Mouse (Mus musculus) neural tube, embryonic 12.5 days (tissue): ENCODE measurements around the gene Taf12. TPM values are rescaled to one million over a fixed set of nuclear protein-coding genes. Genes with fewer than 3 reads are reported as not detected.

Experiments
- ATAC-seq: fragments of 200-750 bp; cut with Nextera tagmentation; 2 replicates; pipeline ENCODE4 v1.8.0; 2017; ENCODE audit warnings: low read depth, mild to moderate bottlenecking, moderate TSS enrichment, moderate library complexity; ENCODE audit not compliant: low FRiP score
- H3K27ac ChIP-seq: fragments of 300-500 bp; sonication (generic); 2 replicates; pipeline ENCODE4 v1.5.1; 2016
- H3K27me3 ChIP-seq: fragments of 300-500 bp; sonication (generic); replicated peaks from 2 replicates; pipeline ENCODE4 v1.6.1; 2016; ENCODE audit warnings: mild to moderate bottlenecking
- H3K36me3 ChIP-seq: fragments of 300-500 bp; sonication (generic); 2 replicates; pipeline ENCODE4 v1.6.1; 2016; ENCODE audit warnings: mild to moderate bottlenecking
- H3K4me1 ChIP-seq: fragments of 300-500 bp; sonication (generic); 2 replicates; pipeline ENCODE4 v1.6.1; 2016
- H3K4me2 ChIP-seq: fragments of 300-500 bp; sonication (generic); replicated peaks from 2 replicates; pipeline ENCODE4 v1.6.1; 2016; ENCODE audit warnings: mild to moderate bottlenecking
- H3K4me3 ChIP-seq: fragments of 300-500 bp; sonication (generic); 2 replicates; pipeline ENCODE4 v1.5.1; 2016
- H3K9ac ChIP-seq: fragments of 300-500 bp; sonication (generic); 2 replicates; pipeline ENCODE4 v1.6.1; 2016; ENCODE audit warnings: mild to moderate bottlenecking
- H3K9me3 ChIP-seq: fragments of 300-500 bp; sonication (generic); 2 replicates; pipeline ENCODE4 v1.6.1; 2016; ENCODE audit warnings: mild to moderate bottlenecking
- WGBS: fragments of 180-500 bp; shearing (Covaris S2); methylation state at CpG from one replicate; pipeline ENCODE4 v1.1.7; 2016; 5-methylcytosine and 5-hydroxymethylcytosine counted together
- polyA plus RNA-seq: library from polyadenylated mRNA; unstranded; fragments of >200 nt; fragmentation: Nextera tagmentation; extraction: Ambion mirVana; gene quantifications from 2 replicates; pipeline ENCODE4 v1.2.1, GENCODE M21; 2016

Gene Taf12
- polyA plus RNA-seq, 1 experiment from 2014 or later = 48.6 TPM

- Histone ChIP-seq H3K9me3 (no peaks in the 10 kb centered on the region), H3K4me3 (peak within 1 kb of the TSS; percentile 73), H3K9ac (peak within 1 kb of the TSS; percentile 87), H3K4me1 (peaks cover 16% of the 10 kb centered on the region; the same call in 1 of the 2 replicates), H3K36me3 (peaks cover 38% of the 10 kb centered on the region), H3K4me2 (peak within 1 kb of the TSS; percentile 76), H3K27ac (peak within 1 kb of the TSS; percentile 46), H3K27me3 (no peaks in the 10 kb centered on the region)
- peak; percentile 97 for ATAC-seq
- under 1% methylated on average over 52 of the region's 52 CpGs for whole genome bisulfite sequencing
These were observed 55.1 kb downstream of the Taf12 start, which contains the start of gene Trnau1ap for GRCm38 (mm10) chr4:132329115-132329834. Gene Trnau1ap, minus strand, starts transcription at chr4:132329538.

DNA sequence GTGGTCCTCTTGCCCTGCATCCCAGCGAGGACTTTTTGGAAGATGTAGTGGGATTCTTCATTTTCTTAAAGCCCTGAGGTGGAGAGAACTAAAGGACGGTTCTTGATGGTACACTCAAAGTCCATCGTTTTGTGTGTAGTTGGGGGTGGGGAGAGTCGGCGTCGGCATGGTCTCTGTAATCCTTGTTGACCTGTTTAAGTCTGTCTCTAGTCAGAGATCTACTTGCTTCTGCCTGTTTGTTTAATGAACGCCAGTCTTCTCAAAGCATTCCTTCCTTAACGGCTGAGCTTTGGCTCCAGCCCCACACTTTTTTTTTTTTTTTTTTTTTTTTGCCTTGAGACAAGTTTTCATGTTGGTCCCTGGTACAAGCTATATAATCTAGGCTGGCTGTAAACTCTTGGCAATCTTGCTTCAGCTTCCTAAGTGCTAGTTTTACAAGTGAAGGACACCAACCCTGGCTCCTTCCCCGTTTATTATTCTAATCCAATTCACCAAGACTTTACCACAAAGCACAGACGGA, 55.7 kb downstream of the Taf12 start:
- Histone ChIP-seq H3K9ac (peak overlapping the region; percentile 87), H3K9me3 (no peaks in the 10 kb centered on the region), H3K4me3 (peak overlapping the region; percentile 73), H3K4me2 (peak overlapping the region; percentile 76), H3K27ac (no peak overlapping the region), H3K36me3 (peaks cover 38% of the 10 kb centered on the region), H3K27me3 (no peaks in the 10 kb centered on the region), H3K4me1 (peaks cover 16% of the 10 kb centered on the region; the same call in 1 of the 2 replicates)
- peak; percentile 27; the same call in 1 of the 2 replicates for ATAC-seq
- 7% methylated on average over 10 of the region's 10 CpGs for WGBS

GRCm38 (mm10) chr4:132331960-132332359, 57.8 kb downstream of the Taf12 start:
- Histone ChIP-seq H3K4me3 (no peak overlapping the region), H3K9me3 (no peaks in the 10 kb centered on the region), H3K4me2 (no peak overlapping the region), H3K27ac (no peak overlapping the region), H3K36me3 (peaks cover 47% of the 10 kb centered on the region), H3K9ac (no peak overlapping the region), H3K27me3 (no peaks in the 10 kb centered on the region), H3K4me1 (peaks cover 16% of the 10 kb centered on the region; the same call in 1 of the 2 replicates)
- ATAC-seq = no peak
- 65% methylated on average over 3 of the region's 3 CpGs for WGBS

DNA sequence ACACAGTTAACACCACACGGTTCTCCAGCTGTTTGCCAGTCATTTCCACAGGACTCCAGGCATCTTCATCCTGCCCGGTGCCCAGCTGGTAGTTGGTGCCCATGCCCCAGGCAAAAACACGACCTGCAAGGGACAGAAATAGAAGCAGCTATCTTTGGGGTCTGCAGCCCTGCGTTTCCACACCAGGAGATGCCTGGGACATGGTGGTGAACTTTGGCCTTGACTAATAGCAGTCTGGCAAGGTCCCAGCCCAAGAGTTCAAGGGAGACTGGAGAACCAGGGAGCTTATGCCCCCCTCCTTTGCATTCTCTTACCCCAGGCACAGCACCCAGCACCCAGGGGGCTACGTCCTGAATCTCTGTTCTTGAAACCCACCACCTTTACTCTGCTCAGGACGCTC, 58.7 kb downstream of the Taf12 start:
- Histone ChIP-seq H3K27ac (no peak overlapping the region), H3K4me3 (no peak overlapping the region), H3K4me1 (peaks cover 16% of the 10 kb centered on the region; the same call in 1 of the 2 replicates), H3K4me2 (no peak overlapping the region), H3K36me3 (peaks cover 57% of the 10 kb centered on the region), H3K27me3 (no peaks in the 10 kb centered on the region), H3K9ac (no peak overlapping the region), H3K9me3 (no peaks in the 10 kb centered on the region)
- ATAC-seq = no peak
- WGBS = 90% methylated on average over 6 of the region's 6 CpGs

DNA sequence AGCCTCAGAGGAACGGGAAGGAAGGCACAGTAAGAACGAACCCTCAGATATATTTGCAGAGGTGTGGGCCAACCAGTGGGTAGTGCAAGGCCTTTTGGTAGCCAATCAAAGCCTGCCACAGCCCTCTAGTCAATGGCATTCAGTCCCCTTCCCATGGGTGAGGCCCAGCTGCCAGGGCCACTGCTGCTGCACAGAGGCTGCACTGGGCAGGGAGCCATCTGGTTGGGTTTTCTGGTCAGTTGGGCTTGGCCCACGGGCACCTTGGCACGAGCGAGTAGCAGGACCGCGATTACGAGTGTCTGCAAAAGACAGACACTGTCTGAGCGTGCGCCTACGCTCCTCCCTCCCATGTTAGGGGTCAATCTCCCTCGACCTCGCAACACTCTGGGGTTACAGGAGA, 64.8 kb downstream of the Taf12 start:
- peaks cover 9% of the 10 kb centered on the region for H3K4me1 ChIP-seq
- no peaks in the 10 kb centered on the region for H3K27me3 ChIP-seq
- H3K4me3 ChIP-seq = no peak overlapping the region
- WGBS = 93% methylated on average over 13 of the region's 13 CpGs
- H3K9me3 ChIP-seq = no peaks in the 10 kb centered on the region
- no peak overlapping the region for H3K27ac ChIP-seq
- no peak overlapping the region for H3K4me2 ChIP-seq
- ATAC-seq = no peak
- H3K9ac ChIP-seq = no peak overlapping the region
- peaks cover 58% of the 10 kb centered on the region for H3K36me3 ChIP-seq

DNA sequence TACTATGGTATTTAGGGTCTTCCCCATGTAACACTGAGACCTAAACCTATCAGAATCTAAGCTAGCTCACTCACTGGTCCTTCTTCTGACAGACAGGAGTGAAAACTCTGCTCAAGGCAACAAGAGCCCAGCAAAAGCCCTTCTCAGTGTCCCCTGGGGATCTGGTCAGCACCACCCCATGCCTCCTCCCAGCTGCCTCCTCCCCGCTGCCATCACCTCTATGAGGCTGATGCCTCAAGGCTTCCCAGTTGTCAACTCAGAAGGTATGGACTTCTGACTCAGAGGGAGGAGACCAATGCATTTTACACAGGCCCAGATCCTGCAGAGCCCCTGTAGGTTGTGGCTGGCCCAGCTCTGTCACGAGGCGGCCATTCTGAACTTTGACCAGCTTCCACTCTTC, 67.3 kb downstream of the Taf12 start:
- WGBS = 81% methylated on average over 3 of the region's 3 CpGs
- no peaks in the 10 kb centered on the region for H3K27me3 ChIP-seq
- H3K4me3 ChIP-seq = no peak overlapping the region
- no peaks in the 10 kb centered on the region for H3K9me3 ChIP-seq
- H3K36me3 ChIP-seq = peaks cover 34% of the 10 kb centered on the region
- no peak overlapping the region for H3K27ac ChIP-seq
- no peak for ATAC-seq
- no peak overlapping the region for H3K4me2 ChIP-seq
- no peak overlapping the region for H3K9ac ChIP-seq
- H3K4me1 ChIP-seq = peaks cover 21% of the 10 kb centered on the region

GRCm38 (mm10) chr4:132344403-132345134, 70.4 kb downstream of the Taf12 start:
- H3K4me2 ChIP-seq = peak overlapping the region; percentile 99
- ATAC-seq = 0 out of 2 replicates have a peak, but pooled peaks have one; percentile 8
- WGBS = 10% methylated on average over 13 of the region's 13 CpGs

More at GRCm38 (mm10) chr4:132344403-132345134, 70.4 kb downstream of the Taf12 start:
- Histone ChIP-seq H3K4me3 (peak overlapping the region; percentile 84), H3K4me1 (peaks cover 21% of the 10 kb centered on the region), H3K9me3 (no peaks in the 10 kb centered on the region), H3K36me3 (peaks cover 5% of the 10 kb centered on the region), H3K27me3 (no peaks in the 10 kb centered on the region), H3K27ac (no peak overlapping the region), H3K9ac (peak overlapping the region; percentile 87)

Other genes with a start within 250 kb of the Taf12 start
- gene Gm10300, start 199.7 kb upstream of the Taf12 start, polyA plus RNA-seq = 0.09 TPM in 1 of 2 replicates, not detected in the other
- 168 and 189 TPM in 2 replicates for gene Epb41, start 199.1 kb upstream of the Taf12 start, polyA plus RNA-seq
- gene Oprd1, start 129.9 kb upstream of the Taf12 start, polyA plus RNA-seq = 0.49 and 0.56 TPM in 2 replicates
- 155 and 158 TPM in 2 replicates for gene Ythdf2, start 62.1 kb upstream of the Taf12 start, polyA plus RNA-seq
- 41.9 and 45.4 TPM in 2 replicates for gene Gmeb1, start 12.8 kb upstream of the Taf12 start, polyA plus RNA-seq
- 1.0 and 1.2 TPM in 2 replicates for gene Rab42, start 29.0 kb downstream of the Taf12 start, polyA plus RNA-seq
- gene Trnau1ap, start 55.2 kb downstream of the Taf12 start, polyA plus RNA-seq = 77.1 and 77.9 TPM in 2 replicates
- 71.0 and 75.8 TPM in 2 replicates for gene Rcc1, start 79.2 kb downstream of the Taf12 start, polyA plus RNA-seq
- 16.2 and 18.3 TPM in 2 replicates for gene Phactr4, start 148.1 kb downstream of the Taf12 start, polyA plus RNA-seq
- gene Med18, start 189.5 kb downstream of the Taf12 start, polyA plus RNA-seq = 18.8 and 24.2 TPM in 2 replicates
- 10.2 and 10.3 TPM in 2 replicates for gene Sesn2, start 236.1 kb downstream of the Taf12 start, polyA plus RNA-seq